Mouse (Mus musculus) stomach, postnatal 0 days (tissue): ENCODE data around the gene Pitx1.

Experiments used
- CTCF ChIP-seq: IDR thresholded peaks from 2 replicates; pipeline ENCODE4 v1.5.1; 2016; ENCODE audit warnings: antibody characterized with exemption, low read depth, mild to moderate bottlenecking, moderate library complexity
- EP300 ChIP-seq: optimal IDR thresholded peaks from 2 replicates; pipeline ENCODE3; 2016; ENCODE audit warnings: antibody characterized with exemption

- TF ChIP-seq EP300 (no peak), CTCF (no peak)
These were observed at the start of gene Pitx1 for GRCm38 (mm10) chr13:55836142-55836625.
